Mouse (Mus musculus): ENCODE measurements around the gene Olfr736. TPM values are rescaled to one million over a fixed set of nuclear protein-coding genes. Genes with fewer than 3 reads are reported as not detected.

The Olfr736 gene
- total and polyA plus RNA-seq, 3 experiments: 0.11 TPM; not detected in 2

GRCm38 (mm10) chr14:50407268-50407667 is 26.3 kb downstream of the Olfr736 start, which contains the start of gene Olfr738:
Gene Olfr738 (plus strand): TSS chr14:50407568.
- Histone ChIP-seq H3K36me3 (replicated peaks) (no peaks in the 10 kb centered on the region), H3K9me3 (replicated peaks) (no peaks in the 10 kb centered on the region), H3K4me1 (ENCODE audit: insufficient read depth, low read depth, low read length) (no peaks in the 10 kb centered on the region), H3K27me3 (ENCODE audit: insufficient read depth, low read length) (no peaks in the 10 kb centered on the region), H3K4me3 (ENCODE audit: low read depth, low read length) (no peak within 1 kb of the TSS)
- ATAC-seq (ENCODE audit: extremely low read depth, insufficient number of reproducible peaks, low FRiP score, poor library complexity, severe bottlenecking) (no peak), DNase-seq (ENCODE audit: low spot score) (no peak)
- TF ChIP-seq POLR2AphosphoS5 (IDR thresholded peaks at IDR 0.05; ENCODE audit: insufficient replicate concordance, low read depth, low read length) (no peak), GATA1 (IDR thresholded peaks at IDR 0.05; ENCODE audit: borderline replicate concordance, low read length) (no peak), CTCF (IDR thresholded peaks at IDR 0.05; ENCODE audit: low read depth, low read length) (no peak), TAL1 (conservative IDR thresholded peaks at IDR 0.05; ENCODE audit: low read depth, low read length) (no peak), GATA2 (IDR thresholded peaks at IDR 0.05; ENCODE audit: borderline replicate concordance, low read depth, low read length) (no peak)

- Histone ChIP-seq H3K4me1 (ENCODE audit: insufficient read depth, low read depth, low read length) (no peaks in the 10 kb centered on the region), H3K4me3 (ENCODE audit: low read depth, low read length) (no peak within 1 kb of the TSS), H3K9me3 (replicated peaks) (no peaks in the 10 kb centered on the region), H3K27me3 (ENCODE audit: insufficient read depth, low read length) (no peaks in the 10 kb centered on the region), H3K36me3 (replicated peaks) (no peaks in the 10 kb centered on the region)
- no peak for TF ChIP-seq CTCF (IDR thresholded peaks at IDR 0.05; ENCODE audit: low read depth, low read length)
- TF ChIP-seq GATA1 (IDR thresholded peaks at IDR 0.05; ENCODE audit: borderline replicate concordance, low read length): no peak
- no peak for TF ChIP-seq TAL1 (conservative IDR thresholded peaks at IDR 0.05; ENCODE audit: low read depth, low read length)
- no peak for TF ChIP-seq POLR2AphosphoS5 (IDR thresholded peaks at IDR 0.05; ENCODE audit: insufficient replicate concordance, low read depth, low read length)
- no peak for ATAC-seq (ENCODE audit: extremely low read depth, insufficient number of reproducible peaks, low FRiP score, poor library complexity, severe bottlenecking)
- DNase-seq (ENCODE audit: low spot score): no peak
Observed at GRCm38 (mm10) chr14:50418326-50418725, 37.4 kb downstream of the Olfr736 start, which contains the start of gene Olfr739. Gene Olfr739 (plus strand): TSS chr14:50418626.

Other genes with a start within 250 kb of the Olfr736 start
- gene Olfr728, start 238.5 kb upstream of the Olfr736 start, total RNA-seq (2014; fragmentation: Nextera tagmentation): not detected in 2 replicates
- 0.22 and 0.23 TPM in 2 replicates for gene Olfr728, start 238.5 kb upstream of the Olfr736 start, total RNA-seq (2017)
- not detected in 2 replicates for gene Olfr728, start 238.5 kb upstream of the Olfr736 start, polyA plus RNA-seq (2012)
- not detected in 2 replicates for gene Olfr729, start 228.3 kb upstream of the Olfr736 start, total RNA-seq (2014; fragmentation: Nextera tagmentation)
- gene Olfr729, start 228.3 kb upstream of the Olfr736 start, total RNA-seq (2017): under 0.01 and 0.05 TPM in 2 replicates
- not detected in 2 replicates for gene Olfr729, start 228.3 kb upstream of the Olfr736 start, polyA plus RNA-seq (2012)
- not detected in 2 replicates for gene Olfr730, start 193.0 kb upstream of the Olfr736 start, total RNA-seq (2014; fragmentation: Nextera tagmentation)
- gene Olfr730, start 193.0 kb upstream of the Olfr736 start, total RNA-seq (2017): 0.22 and 0.41 TPM in 2 replicates
- gene Olfr730, start 193.0 kb upstream of the Olfr736 start, polyA plus RNA-seq (2012): not detected in 2 replicates
- not detected in 2 replicates for gene Olfr731, start 139.3 kb upstream of the Olfr736 start, total RNA-seq (2014; fragmentation: Nextera tagmentation)
- under 0.01 and 0.22 TPM in 2 replicates for gene Olfr731, start 139.3 kb upstream of the Olfr736 start, total RNA-seq (2017)
- not detected in 2 replicates for gene Olfr731, start 139.3 kb upstream of the Olfr736 start, polyA plus RNA-seq (2012)
- not detected in 2 replicates for gene Olfr732, start 97.0 kb upstream of the Olfr736 start, total RNA-seq (2014; fragmentation: Nextera tagmentation)
- 0.11 TPM in 1 of 2 replicates, not detected in the other for gene Olfr732, start 97.0 kb upstream of the Olfr736 start, total RNA-seq (2017)
- not detected in 2 replicates for gene Olfr732, start 97.0 kb upstream of the Olfr736 start, polyA plus RNA-seq (2012)
- not detected in 2 replicates for gene Olfr733, start 79.6 kb upstream of the Olfr736 start, total RNA-seq (2014; fragmentation: Nextera tagmentation)
- 0.16 TPM in 1 of 2 replicates, not detected in the other for gene Olfr733, start 79.6 kb upstream of the Olfr736 start, total RNA-seq (2017)
- gene Olfr733, start 79.6 kb upstream of the Olfr736 start, polyA plus RNA-seq (2012): not detected in 2 replicates
- not detected in 2 replicates for gene Olfr734, start 54.4 kb upstream of the Olfr736 start, total RNA-seq (2014; fragmentation: Nextera tagmentation)
- 0.06 and 0.16 TPM in 2 replicates for gene Olfr734, start 54.4 kb upstream of the Olfr736 start, total RNA-seq (2017)
- gene Olfr734, start 54.4 kb upstream of the Olfr736 start, polyA plus RNA-seq (2012): not detected in 2 replicates
- not detected in 2 replicates for gene Olfr735, start 32.3 kb upstream of the Olfr736 start, total RNA-seq (2014; fragmentation: Nextera tagmentation)
- gene Olfr735, start 32.3 kb upstream of the Olfr736 start, total RNA-seq (2017): 0.44 TPM in 1 of 2 replicates, not detected in the other
- not detected in 2 replicates for gene Olfr735, start 32.3 kb upstream of the Olfr736 start, polyA plus RNA-seq (2012)
- not detected in 2 replicates for gene Tlr11, start 23.2 kb upstream of the Olfr736 start, total RNA-seq (2014; fragmentation: Nextera tagmentation)
- gene Tlr11, start 23.2 kb upstream of the Olfr736 start, total RNA-seq (2017): 0.11 TPM in 1 of 2 replicates, not detected in the other
- not detected in 2 replicates for gene Tlr11, start 23.2 kb upstream of the Olfr736 start, polyA plus RNA-seq (2012)
- gene Olfr738, start 26.4 kb downstream of the Olfr736 start, total RNA-seq (2014; fragmentation: Nextera tagmentation): not detected in 2 replicates
- gene Olfr738, start 26.4 kb downstream of the Olfr736 start, total RNA-seq (2017): not detected in 2 replicates
- not detected in 2 replicates for gene Olfr738, start 26.4 kb downstream of the Olfr736 start, polyA plus RNA-seq (2012)
- not detected in 2 replicates for gene Olfr739, start 37.5 kb downstream of the Olfr736 start, total RNA-seq (2014; fragmentation: Nextera tagmentation)
- 0.05 and 0.17 TPM in 2 replicates for gene Olfr739, start 37.5 kb downstream of the Olfr736 start, total RNA-seq (2017)
- not detected in 2 replicates for gene Olfr739, start 37.5 kb downstream of the Olfr736 start, polyA plus RNA-seq (2012)
- not detected in 2 replicates for gene Olfr740, start 64.4 kb downstream of the Olfr736 start, total RNA-seq (2014; fragmentation: Nextera tagmentation)
- gene Olfr740, start 64.4 kb downstream of the Olfr736 start, total RNA-seq (2017): 0.06 and 0.11 TPM in 2 replicates
- gene Olfr740, start 64.4 kb downstream of the Olfr736 start, polyA plus RNA-seq (2012): not detected in 2 replicates
- not detected in 2 replicates for gene Olfr741, start 91.6 kb downstream of the Olfr736 start, total RNA-seq (2014; fragmentation: Nextera tagmentation)
- gene Olfr741, start 91.6 kb downstream of the Olfr736 start, total RNA-seq (2017): 0.16 TPM in 1 of 2 replicates, not detected in the other
- not detected in 2 replicates for gene Olfr741, start 91.6 kb downstream of the Olfr736 start, polyA plus RNA-seq (2012)
- gene Olfr742, start 122.4 kb downstream of the Olfr736 start, total RNA-seq (2014; fragmentation: Nextera tagmentation): not detected in 2 replicates
- 0.11 TPM in 1 of 2 replicates, not detected in the other for gene Olfr742, start 122.4 kb downstream of the Olfr736 start, total RNA-seq (2017)
- gene Olfr742, start 122.4 kb downstream of the Olfr736 start, polyA plus RNA-seq (2012): not detected in 2 replicates
- gene Olfr743, start 140.7 kb downstream of the Olfr736 start, total RNA-seq (2014; fragmentation: Nextera tagmentation): not detected in 2 replicates
- gene Olfr743, start 140.7 kb downstream of the Olfr736 start, total RNA-seq (2017): 0.22 and 0.23 TPM in 2 replicates
- gene Olfr743, start 140.7 kb downstream of the Olfr736 start, polyA plus RNA-seq (2012): not detected in 2 replicates
- not detected in 2 replicates for gene Olfr744, start 233.7 kb downstream of the Olfr736 start, total RNA-seq (2014; fragmentation: Nextera tagmentation)
- gene Olfr744, start 233.7 kb downstream of the Olfr736 start, total RNA-seq (2017): 0.11 TPM in 1 of 2 replicates, not detected in the other
- gene Olfr744, start 233.7 kb downstream of the Olfr736 start, polyA plus RNA-seq (2012): not detected in 2 replicates